Mouse (Mus musculus): Measurements from ENCODE around the gene Nrde2. TPM values are rescaled to one million over a fixed set of nuclear protein-coding genes. Genes with fewer than 3 reads are reported as not detected.
"Not testable (repeated sequence)": the region's sequence is repeated elsewhere in the genome, so short reads cannot be mapped to it uniquely, and the experiment has no call there.

Gene Nrde2
- polyA plus RNA-seq, 1 experiment from 2014 or later: 16.8 TPM

DNA sequence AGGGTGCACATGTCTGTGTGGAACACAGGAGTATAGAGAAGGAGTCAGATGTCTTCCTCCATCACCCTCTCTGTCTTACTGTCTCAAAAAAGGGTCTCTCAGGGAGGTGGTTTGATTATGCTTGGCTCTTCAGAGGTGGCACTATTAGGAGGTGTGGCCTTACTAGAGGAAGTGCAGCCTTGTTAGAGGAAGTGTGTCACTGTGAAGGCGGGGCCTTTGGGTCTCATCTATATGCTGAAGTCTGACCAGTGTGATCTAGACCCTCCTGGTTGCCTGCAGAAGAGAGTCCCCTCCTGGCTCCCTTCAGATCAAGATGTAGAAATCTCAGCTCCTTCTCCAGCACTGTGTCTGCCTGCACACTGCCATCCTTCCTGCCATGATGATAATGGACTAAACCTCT lies 34.7 kb upstream of the Nrde2 start:
- 100% methylated on average over 1 of the region's 1 CpGs for WGBS
- no peaks in the 10 kb centered on the region for H3K36me3 ChIP-seq (replicated peaks)
- H3K4me1 ChIP-seq: peaks cover 10% of the 10 kb centered on the region
- ATAC-seq (ENCODE audit: low FRiP score): no peak
- H3K4me3 ChIP-seq (replicated peaks): no peak overlapping the region
- no peak overlapping the region for H3K4me2 ChIP-seq
- H3K9ac ChIP-seq: no peak overlapping the region
- no peak overlapping the region for H3K27ac ChIP-seq
- no peaks in the 10 kb centered on the region for H3K9me3 ChIP-seq
- peaks cover 7% of the 10 kb centered on the region for H3K27me3 ChIP-seq

DNA sequence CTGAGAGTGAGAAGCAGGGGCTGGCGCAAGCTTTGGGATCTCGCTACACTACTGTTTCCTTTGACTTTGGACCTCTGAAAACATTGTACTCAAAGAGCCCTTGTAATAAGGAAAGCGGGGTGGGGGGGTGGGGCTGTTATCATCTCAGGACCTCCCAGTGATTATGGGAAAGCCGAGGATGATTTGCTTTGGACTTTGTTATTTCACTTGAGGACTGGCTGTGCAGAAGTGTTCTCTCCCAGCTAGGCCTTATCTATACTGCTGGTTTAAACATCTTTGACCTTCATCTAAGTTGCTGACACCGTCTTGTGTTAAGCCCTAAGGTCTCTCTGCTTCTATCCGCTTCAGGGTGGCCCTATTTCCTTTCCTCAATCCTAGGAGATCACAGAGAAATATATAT lies 31.3 kb upstream of the Nrde2 start:
- H3K27me3 ChIP-seq: no peaks in the 10 kb centered on the region; the same call in 1 of the 2 replicates
- 85% methylated on average over 6 of the region's 6 CpGs for WGBS
- peaks cover 15% of the 10 kb centered on the region; the same call in 1 of the 2 replicates for H3K4me1 ChIP-seq
- no peak overlapping the region for H3K9ac ChIP-seq
- no peaks in the 10 kb centered on the region for H3K36me3 ChIP-seq (replicated peaks)
- ATAC-seq (ENCODE audit: low FRiP score): no peak
- H3K9me3 ChIP-seq: no peaks in the 10 kb centered on the region
- no peak overlapping the region for H3K27ac ChIP-seq
- H3K4me3 ChIP-seq (replicated peaks): no peak overlapping the region
- no peak overlapping the region for H3K4me2 ChIP-seq

DNA sequence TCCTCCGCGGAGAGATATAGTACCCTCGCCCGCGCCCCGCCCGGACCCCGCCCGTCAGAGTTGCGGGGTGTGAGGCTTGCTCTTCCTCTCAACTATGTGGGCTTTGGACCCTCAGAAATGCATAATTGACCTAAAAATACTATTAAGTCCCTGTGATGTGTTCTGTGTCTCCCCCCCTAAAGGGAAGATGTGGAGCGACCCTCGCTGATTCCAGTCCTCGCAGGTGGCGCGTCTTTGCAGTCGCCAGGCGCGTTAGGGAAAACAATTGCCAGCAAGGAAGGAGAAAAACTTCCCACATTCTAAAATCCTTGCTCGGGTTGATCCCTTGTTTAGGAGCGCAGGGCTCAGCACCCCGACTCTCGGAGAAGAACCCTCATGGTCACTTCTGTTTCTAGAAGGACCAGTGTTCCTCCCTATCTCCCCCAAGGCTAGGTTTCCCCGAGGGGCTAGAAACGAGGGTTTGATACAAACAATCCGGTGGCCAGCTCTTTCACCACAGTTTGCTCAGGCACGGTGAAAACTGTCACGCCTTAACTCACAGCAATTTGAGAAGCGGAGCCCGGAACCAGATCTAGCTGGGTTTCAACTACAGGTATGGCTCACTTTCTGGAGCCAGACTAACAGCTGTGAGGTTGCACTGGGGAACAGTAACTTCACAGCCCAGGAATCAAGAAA lies 28.4 kb upstream of the Nrde2 start:
- WGBS: 3% methylated on average over 29 of the region's 29 CpGs
- H3K9me3 ChIP-seq: no peaks in the 10 kb centered on the region
- no peaks in the 10 kb centered on the region for H3K27me3 ChIP-seq
- H3K36me3 ChIP-seq (replicated peaks): no peaks in the 10 kb centered on the region
- H3K27ac ChIP-seq: peak overlapping the region; percentile 99
- H3K4me2 ChIP-seq: peak overlapping the region; percentile 77
- H3K9ac ChIP-seq: peak overlapping the region; percentile 73
- 0 out of 2 replicates have a peak, but pooled peaks have one; percentile 2 for ATAC-seq (ENCODE audit: low FRiP score)
- peak overlapping the region; percentile 62 for H3K4me3 ChIP-seq (replicated peaks)
- peaks cover 18% of the 10 kb centered on the region; the same call in 1 of the 2 replicates for H3K4me1 ChIP-seq

DNA sequence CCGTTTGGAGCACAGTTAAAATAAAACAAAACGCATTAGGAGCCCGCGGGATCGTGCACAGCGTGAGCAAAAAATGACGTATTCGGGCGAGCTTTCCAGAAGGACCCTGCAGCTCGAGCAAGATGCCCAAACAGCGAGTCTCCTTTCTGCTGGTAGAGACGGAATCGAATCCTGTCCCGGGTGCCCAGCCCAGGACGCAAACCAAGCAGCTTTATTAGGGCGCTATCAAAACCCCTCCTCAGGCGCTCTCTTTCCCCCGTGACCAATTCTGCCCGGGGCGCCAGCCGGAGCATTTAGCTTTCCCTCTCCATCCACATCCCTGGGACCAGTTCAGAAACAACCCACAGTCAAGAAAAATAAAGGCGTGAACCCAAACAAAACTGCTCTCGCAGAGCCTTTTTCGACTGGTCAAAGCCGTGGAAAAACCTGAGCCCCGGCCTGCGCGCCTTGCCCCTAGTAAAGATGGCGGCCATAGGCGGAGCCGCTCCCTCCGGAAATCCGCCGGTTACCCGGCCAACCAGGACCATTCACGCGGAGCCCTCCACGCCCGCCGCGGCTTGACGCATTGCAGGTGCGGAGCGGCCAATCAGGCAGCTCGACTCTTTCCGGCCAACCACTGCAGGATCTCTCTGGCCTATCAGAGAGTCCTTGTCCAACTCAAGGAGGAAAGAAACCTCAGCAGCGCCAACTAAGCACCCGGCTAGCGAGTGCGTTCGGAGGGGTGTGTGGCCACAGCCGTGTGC lies 27.7 kb upstream of the Nrde2 start:
- H3K4me1 ChIP-seq: peaks cover 13% of the 10 kb centered on the region; the same call in 1 of the 2 replicates
- no peaks in the 10 kb centered on the region for H3K27me3 ChIP-seq
- H3K36me3 ChIP-seq (replicated peaks): no peaks in the 10 kb centered on the region
- H3K9me3 ChIP-seq: no peaks in the 10 kb centered on the region; the same call in 1 of the 2 replicates
- peak overlapping the region; percentile 73 for H3K9ac ChIP-seq
- peak overlapping the region; percentile 99 for H3K27ac ChIP-seq
- H3K4me2 ChIP-seq: peak overlapping the region; percentile 77
- peak overlapping the region; percentile 62 for H3K4me3 ChIP-seq (replicated peaks)
- WGBS: under 1% methylated on average over 52 of the region's 52 CpGs
- peak; percentile 100 for ATAC-seq (ENCODE audit: low FRiP score)

DNA sequence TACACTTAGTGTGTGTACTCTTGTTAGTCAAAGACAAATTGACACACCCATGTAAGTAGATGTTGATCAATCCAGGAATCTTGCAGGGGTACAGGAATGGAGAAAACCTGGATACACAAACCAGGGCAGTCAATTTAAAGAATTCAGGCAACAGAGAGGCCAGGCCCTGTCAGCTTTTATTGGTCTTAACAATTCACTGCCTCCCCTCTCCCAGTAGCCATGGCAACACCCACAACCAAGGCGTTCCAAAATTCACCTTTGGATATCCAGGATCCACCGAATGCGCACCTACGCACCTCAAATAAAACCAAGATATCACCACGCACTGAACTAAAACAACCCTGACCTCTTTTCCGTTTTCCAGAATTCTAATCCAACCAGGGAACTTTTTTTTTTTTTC lies 26.9 kb upstream of the Nrde2 start:
- no peaks in the 10 kb centered on the region for H3K36me3 ChIP-seq (replicated peaks)
- ATAC-seq (ENCODE audit: low FRiP score): no peak
- H3K27me3 ChIP-seq: no peaks in the 10 kb centered on the region
- peak overlapping the region; percentile 62 for H3K4me3 ChIP-seq (replicated peaks)
- H3K9ac ChIP-seq: peak overlapping the region; percentile 73
- H3K4me2 ChIP-seq: peak overlapping the region; percentile 77
- WGBS: 5% methylated on average over 6 of the region's 6 CpGs
- H3K4me1 ChIP-seq: peaks cover 11% of the 10 kb centered on the region; the same call in 1 of the 2 replicates
- no peaks in the 10 kb centered on the region; the same call in 1 of the 2 replicates for H3K9me3 ChIP-seq
- H3K27ac ChIP-seq: peak overlapping the region; percentile 99

DNA sequence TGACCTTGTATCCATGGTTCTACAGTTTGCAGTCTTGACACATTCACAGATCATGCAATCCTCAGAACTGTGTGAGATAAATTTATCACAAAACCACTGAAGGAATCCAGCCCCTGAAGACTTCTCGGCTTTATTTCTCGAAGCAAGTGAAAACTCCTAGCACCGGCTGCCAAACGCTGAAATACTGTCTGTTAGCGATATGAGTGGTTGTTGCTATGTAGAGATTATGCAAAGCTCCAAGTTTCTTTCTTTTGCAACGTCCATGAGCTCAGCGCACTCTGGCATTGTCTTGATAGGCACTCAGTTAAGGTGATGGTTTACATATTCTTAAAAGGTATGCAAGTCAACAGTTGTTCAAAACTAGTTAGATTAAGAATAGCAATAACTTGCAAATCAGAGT lies 26.4 kb upstream of the Nrde2 start:
- WGBS: 70% methylated on average over 7 of the region's 7 CpGs
- no peaks in the 10 kb centered on the region for H3K27me3 ChIP-seq
- H3K9ac ChIP-seq: no peak overlapping the region
- H3K4me1 ChIP-seq: peaks cover 11% of the 10 kb centered on the region; the same call in 1 of the 2 replicates
- H3K4me2 ChIP-seq: no peak overlapping the region
- no peak overlapping the region for H3K4me3 ChIP-seq (replicated peaks)
- H3K36me3 ChIP-seq (replicated peaks): no peaks in the 10 kb centered on the region
- H3K9me3 ChIP-seq: no peaks in the 10 kb centered on the region; the same call in 1 of the 2 replicates
- no peak for ATAC-seq (ENCODE audit: low FRiP score)
- no peak overlapping the region for H3K27ac ChIP-seq

DNA sequence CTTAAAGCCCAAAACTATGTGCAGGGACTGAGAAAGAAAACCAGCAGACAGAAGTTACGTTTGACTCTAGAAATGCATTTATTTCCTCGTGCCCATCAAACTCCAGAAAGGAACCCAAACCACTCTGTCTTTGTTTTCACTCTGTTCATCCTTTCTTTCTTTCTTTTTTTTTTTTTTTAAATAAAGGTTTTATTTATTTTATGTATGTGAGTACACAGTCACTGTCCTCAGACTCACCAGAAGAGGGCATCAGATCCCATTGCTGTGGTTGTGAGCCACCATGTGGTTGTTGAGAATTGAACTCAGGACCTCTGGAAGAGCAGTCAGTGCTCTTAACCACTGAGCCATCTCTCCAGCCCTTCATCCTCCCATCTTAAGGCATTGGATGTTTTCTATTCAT lies 25.5 kb upstream of the Nrde2 start:
- WGBS: 87% methylated on average over 2 of the region's 2 CpGs

DNA sequence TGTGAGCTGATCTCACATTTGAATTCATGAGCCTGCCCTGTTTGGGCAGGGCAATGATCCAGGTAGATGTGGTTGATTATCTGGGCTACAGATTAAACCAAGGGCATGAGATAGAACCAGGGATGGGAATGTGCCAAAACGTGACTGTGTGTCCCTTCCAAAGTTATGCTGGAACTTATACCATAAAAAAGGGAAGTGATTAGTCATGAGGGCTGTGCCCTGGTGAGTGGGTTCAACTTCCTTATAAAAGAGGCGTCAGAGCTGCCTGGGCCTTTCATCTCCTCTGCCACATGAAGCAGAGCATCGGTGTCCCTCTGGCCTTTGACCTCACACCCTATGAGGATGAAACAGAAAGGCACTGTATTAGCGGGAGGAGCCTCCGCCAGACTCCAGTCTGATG lies 24.5 kb upstream of the Nrde2 start:
- Histone ChIP-seq H3K27ac (no peak overlapping the region), H3K36me3 (replicated peaks) (no peaks in the 10 kb centered on the region), H3K4me3 (replicated peaks) (no peak overlapping the region), H3K9ac (no peak overlapping the region), H3K4me1 (peaks cover 13% of the 10 kb centered on the region; the same call in 1 of the 2 replicates), H3K9me3 (no peaks in the 10 kb centered on the region; the same call in 1 of the 2 replicates), H3K27me3 (no peaks in the 10 kb centered on the region), H3K4me2 (no peak overlapping the region)
- 82% methylated on average over 5 of the region's 5 CpGs for WGBS
- ATAC-seq (ENCODE audit: low FRiP score): no peak

More for the DNA sequence above, 25.5 kb upstream of the Nrde2 start:
- not testable (repeated sequence) for H3K9ac ChIP-seq; H3K36me3 ChIP-seq (replicated peaks); H3K27me3 ChIP-seq; H3K9me3 ChIP-seq; H3K27ac ChIP-seq; H3K4me2 ChIP-seq; H3K4me3 ChIP-seq (replicated peaks); ATAC-seq (ENCODE audit: low FRiP score)
- H3K4me1 ChIP-seq: peaks cover 11% of the 10 kb centered on the region; the same call in 1 of the 2 replicates

DNA sequence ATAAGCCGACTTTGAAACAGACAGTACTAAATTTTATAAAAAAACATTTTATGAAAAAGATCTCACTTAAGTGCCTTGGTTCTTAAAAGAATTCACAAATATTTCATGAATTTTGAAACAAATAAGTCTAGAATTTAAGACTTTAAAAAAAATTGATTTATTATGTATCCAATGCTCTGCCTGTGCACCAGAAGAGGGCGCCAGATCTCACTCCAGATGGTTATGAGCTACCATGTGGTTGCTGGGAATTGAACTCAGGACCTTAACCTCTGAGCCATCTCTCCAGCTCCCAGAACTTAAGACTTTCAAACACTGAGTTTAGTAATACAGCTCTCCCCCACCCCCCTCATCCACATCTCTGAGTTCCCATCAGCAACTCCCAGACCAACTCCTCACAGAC lies 23.2 kb upstream of the Nrde2 start:
- ATAC-seq (ENCODE audit: low FRiP score): no peak
- no peak overlapping the region for H3K4me2 ChIP-seq
- 80% methylated on average over 2 of the region's 2 CpGs for WGBS
- H3K27ac ChIP-seq: no peak overlapping the region
- H3K9me3 ChIP-seq: no peaks in the 10 kb centered on the region; the same call in 1 of the 2 replicates
- peaks cover 7% of the 10 kb centered on the region; the same call in 1 of the 2 replicates for H3K4me1 ChIP-seq
- H3K9ac ChIP-seq: no peak overlapping the region
- H3K36me3 ChIP-seq (replicated peaks): no peaks in the 10 kb centered on the region
- H3K4me3 ChIP-seq (replicated peaks): no peak overlapping the region
- no peaks in the 10 kb centered on the region for H3K27me3 ChIP-seq

DNA sequence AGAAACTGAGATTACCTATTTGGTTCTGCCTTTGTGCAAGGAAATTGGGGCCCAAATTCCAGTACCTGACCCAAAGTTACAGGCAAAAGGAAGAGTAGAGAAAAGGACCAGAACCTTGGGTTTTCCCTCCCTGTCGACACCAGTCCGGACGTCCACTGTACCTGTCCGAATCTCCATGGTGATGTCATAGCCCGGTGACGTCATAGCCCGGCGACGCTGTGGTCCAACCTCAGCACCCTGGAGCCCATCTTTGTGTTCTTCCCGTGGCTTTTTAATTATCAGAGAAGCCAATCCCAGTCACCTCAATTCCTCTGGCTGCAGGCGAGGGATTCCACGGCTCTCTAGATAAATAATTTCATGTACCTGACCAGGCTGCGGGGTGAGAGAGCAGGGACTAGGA lies 21.3 kb upstream of the Nrde2 start:
- H3K9me3 ChIP-seq: no peaks in the 10 kb centered on the region; the same call in 1 of the 2 replicates
- no peak overlapping the region for H3K27ac ChIP-seq
- H3K36me3 ChIP-seq (replicated peaks): no peaks in the 10 kb centered on the region
- peaks cover 13% of the 10 kb centered on the region; the same call in 1 of the 2 replicates for H3K4me1 ChIP-seq
- H3K27me3 ChIP-seq: no peaks in the 10 kb centered on the region
- no peak overlapping the region for H3K9ac ChIP-seq
- no peak overlapping the region for H3K4me2 ChIP-seq
- 90% methylated on average over 13 of the region's 13 CpGs for WGBS
- ATAC-seq (ENCODE audit: low FRiP score): no peak
- H3K4me3 ChIP-seq (replicated peaks): no peak overlapping the region

DNA sequence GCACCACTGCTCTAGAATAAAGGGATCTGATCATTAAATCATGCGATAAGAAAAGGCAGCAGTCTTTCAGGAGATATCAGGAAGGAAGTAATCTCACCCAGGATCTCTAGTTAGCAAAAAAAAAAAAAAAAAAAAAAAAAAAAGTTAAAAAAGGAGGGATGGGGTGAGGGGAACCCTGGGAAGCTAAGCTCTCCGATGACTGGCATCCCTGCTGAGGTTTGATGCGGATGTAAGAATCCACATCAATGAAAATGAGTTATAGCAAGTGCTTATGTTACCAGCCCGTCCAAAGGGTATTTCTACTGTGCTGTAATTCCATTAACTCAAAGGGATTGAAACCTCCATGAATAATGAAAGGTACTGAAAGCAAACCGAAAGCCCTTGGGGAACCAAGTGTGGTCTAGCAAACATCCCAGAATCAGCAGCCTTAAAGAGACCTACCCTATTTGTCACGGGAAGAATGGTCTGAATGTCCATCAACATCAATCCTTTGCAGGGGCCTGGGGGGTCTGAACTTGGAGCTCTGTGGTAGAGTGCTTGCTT lies 19.5 kb upstream of the Nrde2 start:
- no peak overlapping the region for H3K27ac ChIP-seq
- H3K9ac ChIP-seq: no peak overlapping the region
- ATAC-seq (ENCODE audit: low FRiP score): no peak

DNA sequence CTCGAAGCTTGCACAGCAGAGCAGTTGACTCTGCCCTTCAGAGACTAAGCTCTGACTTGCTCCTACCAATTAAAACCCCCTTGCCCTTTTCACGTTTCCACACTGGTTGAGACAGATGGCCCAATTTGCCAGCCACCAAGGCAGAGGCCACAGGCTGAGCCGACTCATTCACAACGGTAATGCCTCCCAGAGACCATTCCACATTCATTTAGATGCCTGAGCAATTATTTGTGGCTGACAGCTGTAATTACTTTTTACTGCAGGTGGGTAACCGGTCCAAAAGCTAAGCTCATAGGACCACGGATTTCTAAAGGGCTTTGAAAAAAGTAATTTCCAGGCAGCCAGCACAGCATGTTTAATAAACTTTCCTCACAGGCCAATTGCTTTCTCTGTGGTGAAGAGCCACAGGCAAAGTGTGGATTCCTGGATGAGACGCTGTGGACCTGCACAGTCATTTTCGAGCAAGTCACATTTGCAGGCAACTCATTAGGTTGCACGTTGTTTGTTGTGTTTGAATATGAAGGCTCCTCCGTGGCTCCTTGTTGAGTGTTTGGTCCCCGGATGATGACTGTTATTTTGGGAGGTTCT lies 17.1 kb upstream of the Nrde2 start:
- no peaks in the 10 kb centered on the region for H3K27me3 ChIP-seq
- peak; percentile 74 for ATAC-seq (ENCODE audit: low FRiP score)
- no peak overlapping the region for H3K4me2 ChIP-seq
- H3K9me3 ChIP-seq: no peaks in the 10 kb centered on the region
- H3K4me1 ChIP-seq: peaks cover 12% of the 10 kb centered on the region; the same call in 1 of the 2 replicates
- H3K9ac ChIP-seq: no peak overlapping the region
- WGBS: 32% methylated on average over 11 of the region's 11 CpGs
- H3K36me3 ChIP-seq (replicated peaks): no peaks in the 10 kb centered on the region
- H3K4me3 ChIP-seq (replicated peaks): no peak overlapping the region
- peak overlapping the region; percentile 65 for H3K27ac ChIP-seq

More for the DNA sequence above, 19.5 kb upstream of the Nrde2 start:
- Histone ChIP-seq H3K27me3 (no peaks in the 10 kb centered on the region), H3K4me1 (peaks cover 12% of the 10 kb centered on the region; the same call in 1 of the 2 replicates), H3K4me2 (no peak overlapping the region), H3K9me3 (no peaks in the 10 kb centered on the region; the same call in 1 of the 2 replicates), H3K4me3 (replicated peaks) (no peak overlapping the region), H3K36me3 (replicated peaks) (no peaks in the 10 kb centered on the region)
- 27% methylated on average over 6 of the region's 6 CpGs for WGBS
